ENCODE assay signal across 41 mouse cellular contexts in the genomic region with DNA sequence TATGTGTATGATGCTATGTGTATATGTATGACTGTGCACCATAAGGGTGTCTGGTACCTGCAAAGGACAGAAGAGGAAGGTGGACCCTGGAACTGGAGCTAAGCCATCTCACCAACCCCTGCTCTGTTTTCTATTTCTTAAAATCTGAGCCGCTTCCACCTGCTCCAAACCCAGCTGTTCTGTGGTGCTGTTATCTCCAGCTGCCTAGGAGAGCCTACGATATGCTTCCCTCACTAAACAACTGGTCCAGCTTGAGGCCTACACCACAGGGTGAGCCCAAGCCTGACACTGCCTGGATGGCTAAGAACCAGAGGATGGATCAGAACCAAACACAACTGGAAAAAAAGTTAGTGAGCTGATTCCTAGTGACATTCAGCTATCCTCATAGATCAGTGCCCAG. TPM values are rescaled to one million over a fixed set of nuclear protein-coding genes. Genes with fewer than 3 reads are reported as not detected.
"Had no signal": no experiment of that assay in that cellular context is flagged by ENCODE, and none has a peak within 500 bp of the region (broad histone marks: within the 10 kb centered on the region; RNA-seq: fewer than 3 reads in every experiment).

No protein-coding gene starts in this region.

- H3K27me3 ChIP-seq: heart, embryonic 12.5 days; heart, embryonic 15.5 days; hindbrain, embryonic 13.5 days; hindbrain, embryonic 15.5 days; kidney, embryonic 15.5 days; limb, embryonic 13.5 days; limb, embryonic 15.5 days; liver, embryonic 12.5 days had no signal

- H3K4me1 ChIP-seq: kidney, embryonic 15.5 days; limb, embryonic 13.5 days had no signal

- DNase-seq: gastrocnemius, adult 2 months; gastrocnemius, postnatal 10 days; gastrocnemius, postnatal 36 days; heart, adult 11 months; heart, postnatal 14 days; heart, postnatal 36 days; kidney, adult 11 months; kidney, adult 2 months; kidney, adult 9 months; kidney, postnatal 14 days; kidney, postnatal 36 days; layer of hippocampus, adult 9-11 months; layer of hippocampus, postnatal 36 days; left cerebral cortex, postnatal 4 days had no signal

- H3K9me3 ChIP-seq: heart, embryonic 10.5 days; heart, embryonic 12.5 days; heart, embryonic 15.5 days; hindbrain, embryonic 13.5 days; hindbrain, embryonic 15.5 days; kidney, embryonic 15.5 days; limb, embryonic 13.5 days; limb, embryonic 15.5 days; liver, embryonic 12.5 days had no signal

- H3K4me2 ChIP-seq: heart, embryonic 12.5 days; heart, embryonic 15.5 days; hindbrain, embryonic 13.5 days; hindbrain, embryonic 15.5 days; kidney, embryonic 15.5 days; limb, embryonic 13.5 days; limb, embryonic 15.5 days; liver, embryonic 12.5 days had no signal

- H3K4me3 ChIP-seq: gastrocnemius, adult 2 months; heart, embryonic 10.5 days; heart, embryonic 12.5 days; heart, embryonic 15.5 days; hindbrain, embryonic 13.5 days; hindbrain, embryonic 15.5 days; kidney, embryonic 15.5 days; limb, embryonic 13.5 days; limb, embryonic 15.5 days; liver, embryonic 12.5 days had no signal

- ATAC-seq: hindbrain, postnatal 0 days; intestine, embryonic 16.5 days; liver, embryonic 12.5 days had no signal

- H3K36me3 ChIP-seq: heart, embryonic 15.5 days had no signal

- H3K27ac ChIP-seq: gastrocnemius, adult 2 months; heart, embryonic 10.5 days; heart, embryonic 15.5 days; hindbrain, embryonic 13.5 days; hindbrain, embryonic 15.5 days; hindbrain, postnatal 0 days; kidney, embryonic 15.5 days; kidney, postnatal 0 days; limb, embryonic 13.5 days; limb, embryonic 15.5 days; liver, embryonic 12.5 days; liver, embryonic 14.5 days had no signal

- H3K9ac ChIP-seq: heart, embryonic 12.5 days; heart, embryonic 15.5 days; hindbrain, embryonic 13.5 days; hindbrain, embryonic 15.5 days; kidney, embryonic 15.5 days; limb, embryonic 13.5 days; limb, embryonic 15.5 days; liver, embryonic 12.5 days; liver, embryonic 14.5 days had no signal

RNA-seq across cellular contexts. Expression of gene Wnt10b, which starts 23.8 kb away (rescaled TPM):
- total RNA-seq: liver, adult 2 months had no signal
- polyA plus RNA-seq: heart, embryonic 12.5 days; heart, embryonic 15.5 days; hindbrain, embryonic 15.5 days; hindbrain, postnatal 0 days; kidney, postnatal 0 days; liver, adult 2 months; liver, embryonic 12.5 days had no signal

RNA-seq across cellular contexts. Expression of gene Wnt1, which starts 35.5 kb away (rescaled TPM):
- total RNA-seq: gastrocnemius, postnatal 10 days; gastrocnemius, postnatal 36 days; heart, adult 8-10 months; heart, postnatal 14 days; heart, postnatal 36 days; hematopoietic stem cell, adult 5-6 weeks; layer of hippocampus, adult 18-20 months; layer of hippocampus, adult 8-10 months; layer of hippocampus, postnatal 14 days; layer of hippocampus, postnatal 36 days; left cerebral cortex, adult 18-20 months; left cerebral cortex, postnatal 10 days; left cerebral cortex, postnatal 25 days; left cerebral cortex, postnatal 4 days; liver, adult 2 months had no signal
- polyA plus RNA-seq: gonadal fat pad, adult 2 months; heart, embryonic 10.5 days; heart, embryonic 12.5 days; heart, embryonic 15.5 days; heart, postnatal 0 days; intestine, embryonic 14.5 days; intestine, embryonic 16.5 days; kidney, adult 2 months; kidney, postnatal 0 days; large intestine, adult 2 months; limb, embryonic 11.5 days; limb, embryonic 13.5 days; liver, adult 2 months; liver, embryonic 12.5 days; liver, embryonic 14.5 days had no signal

RNA-seq across cellular contexts. Expression of gene Ccdc65, which starts 46.1 kb away (rescaled TPM):
- total RNA-seq: gastrocnemius, adult 2 months; gastrocnemius, postnatal 10 days; gastrocnemius, postnatal 36 days; hematopoietic stem cell, adult 5-6 weeks; liver, adult 2 months had no signal
- polyA plus RNA-seq: liver, adult 2 months had no signal
